Mouse (Mus musculus): Measurements from ENCODE around the gene Foxo3. TPM values are rescaled to one million over a fixed set of nuclear protein-coding genes. Genes with fewer than 3 reads are reported as not detected.

The Foxo3 gene
- 10 to 100 TPM; 40.1 to 41.1 TPM for total RNA-seq (2021)
- long read RNA-seq, experiment 1, full-length matches to known transcripts = 3 of 9 reads
- long read RNA-seq, experiment 1, partial matches to known transcripts = 0 of 9 reads
- long read RNA-seq, experiment 1, other reads (novel, unspliced or antisense) = 6 of 9 reads
- long read RNA-seq, experiment 2, full-length matches to known transcripts = 6 of 11 reads
- long read RNA-seq, experiment 2, partial matches to known transcripts = 2 of 11 reads
- long read RNA-seq, experiment 2, other reads (novel, unspliced or antisense) = 3 of 11 reads

DNA sequence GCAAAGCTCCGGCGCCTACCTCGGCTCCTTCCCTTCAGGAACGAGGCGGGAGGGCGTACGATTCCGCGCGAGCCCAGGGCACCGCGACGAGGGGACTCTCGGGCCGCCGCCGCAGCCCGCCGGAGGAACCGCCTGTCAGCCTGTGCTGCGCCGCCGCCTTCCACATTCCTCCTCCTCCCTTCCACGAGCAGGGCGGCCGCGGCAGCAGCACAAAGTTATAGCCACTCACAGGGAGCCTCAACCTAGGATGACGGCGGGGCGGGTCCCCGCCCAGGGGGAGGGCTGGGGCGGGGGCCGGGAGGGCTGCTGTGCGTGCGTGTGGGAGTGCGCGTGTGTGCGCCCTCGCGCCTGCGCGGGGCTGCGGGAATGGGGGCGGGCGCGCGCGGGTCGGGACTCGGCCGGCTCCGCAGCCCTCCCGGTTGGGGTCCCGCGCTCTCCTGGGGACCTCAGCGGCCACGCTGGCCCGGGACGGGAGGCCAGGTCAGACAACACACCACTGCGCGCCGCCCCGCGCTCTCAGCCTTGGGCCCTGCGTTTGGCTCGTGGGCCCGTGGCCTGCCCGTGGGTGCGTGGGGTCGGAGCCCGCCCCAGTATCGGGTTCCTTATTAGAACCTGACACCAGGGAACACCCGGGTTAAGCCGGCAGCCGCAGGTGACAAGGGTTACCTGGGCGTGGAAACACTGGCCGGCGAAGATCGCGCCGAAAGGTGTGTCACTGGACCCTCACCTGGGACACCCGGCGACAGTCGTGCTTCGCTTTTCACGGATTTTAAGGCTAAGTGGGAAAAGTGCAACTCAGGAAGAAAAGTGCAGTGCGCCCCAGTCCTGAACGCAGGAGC lies at the start of gene Foxo3:
Gene Foxo3, minus strand, starts transcription at position 249 of the 839 bp plus-strand sequence.
- peak; percentile 85 to 90 for DNase-seq (ENCODE audit: low spot score in 2 of 2)

DNA sequence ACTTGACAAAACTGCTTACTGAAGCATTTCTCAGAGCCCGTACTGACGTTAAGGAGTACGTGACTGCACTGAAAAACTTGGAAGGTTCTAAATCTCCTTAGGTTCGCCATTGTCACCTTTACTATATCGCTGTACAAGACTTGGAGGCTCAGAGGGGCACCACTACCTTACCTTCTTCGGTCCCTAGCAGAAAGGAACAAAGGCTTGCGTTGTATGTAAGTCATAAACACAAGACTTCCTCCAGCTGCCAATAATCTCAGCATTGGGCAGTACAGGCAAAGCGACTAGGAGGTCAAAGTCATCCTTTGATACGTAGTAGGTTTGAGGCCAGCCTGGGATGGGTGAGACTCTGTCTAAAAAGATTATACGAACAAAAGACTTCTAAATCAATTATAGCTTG lies 48.8 kb upstream of the Foxo3 start:
- DNase-seq (ENCODE audit: low spot score in 2 of 2) = no peak

DNA sequence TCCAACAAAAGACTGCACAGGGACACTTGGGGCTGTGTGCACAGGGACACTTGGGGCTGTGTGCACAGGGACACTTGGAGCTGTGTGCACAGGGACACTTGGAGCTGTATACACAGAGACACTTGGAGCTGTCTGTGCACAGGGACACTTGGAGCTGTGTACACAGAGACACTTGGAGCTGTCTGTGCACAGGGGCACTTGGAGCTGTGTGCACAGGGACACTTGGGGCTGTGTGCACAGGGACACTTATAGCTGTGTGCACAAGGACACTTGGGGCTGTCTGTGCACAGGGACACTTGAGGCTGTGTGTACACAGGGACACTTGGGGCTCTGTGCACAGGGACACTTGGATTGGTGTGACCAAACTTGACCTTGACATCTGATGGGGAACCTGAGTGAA lies 47.4 kb upstream of the Foxo3 start:
- no peak for DNase-seq (ENCODE audit: low spot score in 2 of 2)

GRCm38 (mm10) chr10:42313222-42313786 lies 36.7 kb upstream of the Foxo3 start:
- no peak for DNase-seq (ENCODE audit: low spot score in 2 of 2)

DNA sequence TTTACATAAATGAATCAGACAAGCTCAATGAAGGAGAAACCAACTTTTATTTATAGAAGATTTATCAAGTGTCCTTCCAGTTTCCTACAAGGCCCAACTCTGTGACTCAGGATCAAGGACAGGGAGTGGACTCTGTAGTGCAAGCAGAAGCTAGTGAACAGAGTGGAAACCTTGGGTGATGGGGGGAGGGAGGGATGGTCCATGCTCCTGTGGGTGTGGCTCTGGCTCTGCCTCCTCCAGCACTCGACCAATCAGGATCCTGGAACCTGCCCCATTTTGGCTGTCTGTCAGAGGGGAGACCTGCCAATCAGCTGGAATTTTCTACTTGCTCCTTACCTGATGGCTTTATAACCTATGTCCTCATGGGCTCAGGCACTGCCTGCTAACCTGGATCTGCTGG lies 36.0 kb upstream of the Foxo3 start:
- no peak for DNase-seq (ENCODE audit: low spot score in 2 of 2)

GRCm38 (mm10) chr10:42308687-42308987 lies 32.1 kb upstream of the Foxo3 start:
- DNase-seq (ENCODE audit: low spot score in 2 of 2) = peak in 1 of 2 experiments; percentile 11

DNA sequence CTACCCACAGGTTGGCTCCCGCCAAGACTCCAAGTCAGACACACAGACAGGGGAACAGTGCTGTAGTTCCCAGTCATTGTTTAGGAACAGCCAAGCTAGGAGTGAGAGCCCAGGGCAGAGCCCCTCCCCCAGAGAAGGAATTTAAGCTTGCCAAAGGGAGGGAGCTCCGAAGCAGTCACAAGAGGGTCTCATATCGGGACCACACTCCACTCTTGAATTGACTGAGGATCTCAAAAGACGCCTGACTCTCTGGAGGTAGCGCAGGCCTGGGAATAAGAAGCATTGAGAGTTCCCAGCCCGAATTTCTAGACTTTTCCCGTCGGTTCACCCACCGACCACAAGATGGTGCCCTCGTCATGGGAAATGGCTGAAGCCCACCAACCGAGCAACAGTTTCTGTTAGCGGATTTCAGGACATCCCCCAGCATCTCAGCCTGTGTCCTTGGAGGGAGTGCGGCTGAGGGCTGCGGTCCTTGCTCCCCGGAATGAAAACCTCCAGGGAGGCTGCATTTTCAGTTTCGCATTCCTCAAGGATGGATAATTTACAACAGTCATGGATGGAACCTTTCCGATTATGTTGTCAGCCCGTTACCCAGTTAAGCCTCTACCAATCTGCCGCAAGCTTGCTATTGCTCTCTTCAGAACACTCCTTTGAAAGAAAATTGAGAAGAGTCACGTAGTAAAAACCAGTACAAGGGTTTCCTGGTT lies 31.6 kb upstream of the Foxo3 start:
- peak; percentile 86 to 88 for DNase-seq (ENCODE audit: low spot score in 2 of 2)

DNA sequence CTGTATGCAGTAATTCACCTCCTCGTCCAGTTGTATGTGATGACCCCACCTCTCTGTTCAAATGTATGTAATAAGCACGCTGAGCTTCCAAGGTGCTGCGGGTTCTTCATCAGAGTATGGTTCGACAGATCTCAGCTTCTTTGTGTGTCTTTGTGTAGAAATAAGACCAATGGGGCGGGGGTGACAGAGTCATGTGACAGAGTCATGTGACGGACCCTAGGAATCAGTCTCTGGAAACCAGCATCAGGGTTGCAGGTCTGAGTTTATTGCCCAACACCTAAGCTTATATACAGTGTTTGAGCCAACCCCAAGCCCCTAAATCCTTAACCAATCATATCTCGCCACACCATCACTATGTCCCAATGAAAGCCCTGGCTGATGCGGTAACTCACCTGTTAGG lies 29.9 kb upstream of the Foxo3 start:
- DNase-seq (ENCODE audit: low spot score in 2 of 2) = no peak

- no peak for DNase-seq (ENCODE audit: low spot score in 2 of 2)
These were observed 24.2 kb upstream of the Foxo3 start for GRCm38 (mm10) chr10:42300805-42301204.

DNA sequence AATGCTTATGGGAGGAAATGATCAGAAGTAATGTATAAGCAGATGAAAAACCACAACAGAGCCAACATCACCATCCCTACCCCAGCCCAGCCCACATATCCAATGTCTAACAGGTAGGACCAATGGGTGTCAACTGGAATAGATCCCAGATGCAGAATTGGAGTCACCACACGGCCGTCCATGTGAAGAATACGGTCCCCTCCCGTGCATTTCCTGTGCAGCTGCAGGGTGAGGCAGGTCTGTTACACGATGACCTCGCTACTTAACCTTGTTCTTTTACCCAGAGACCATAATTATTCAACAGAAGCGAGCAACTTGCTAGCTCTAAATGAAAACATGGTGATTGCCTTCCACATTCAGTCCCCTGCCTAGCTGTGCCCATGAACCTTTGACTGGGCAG lies 23.4 kb upstream of the Foxo3 start:
- no peak for DNase-seq (ENCODE audit: low spot score in 2 of 2)

DNA sequence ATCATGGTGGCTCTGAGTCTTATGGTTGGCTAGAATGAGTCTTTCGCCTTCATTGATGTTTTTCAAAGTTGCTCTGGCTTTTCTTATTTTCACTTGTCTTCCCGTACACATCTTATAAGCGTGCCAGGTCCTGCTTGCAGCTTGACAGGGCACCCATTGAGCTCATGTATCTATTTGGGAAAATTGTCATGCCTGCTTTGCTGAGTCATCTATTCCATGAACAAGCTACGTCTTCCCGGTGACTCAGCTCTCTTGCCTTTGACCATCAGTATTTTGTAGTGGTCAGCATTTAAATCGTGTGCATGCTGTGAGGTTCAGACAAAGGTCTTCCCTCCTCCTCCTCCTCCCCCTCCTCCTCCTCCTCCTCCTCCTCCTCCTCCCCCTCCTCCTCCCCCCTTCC lies 22.9 kb upstream of the Foxo3 start:
- no peak for DNase-seq (ENCODE audit: low spot score in 2 of 2)

DNA sequence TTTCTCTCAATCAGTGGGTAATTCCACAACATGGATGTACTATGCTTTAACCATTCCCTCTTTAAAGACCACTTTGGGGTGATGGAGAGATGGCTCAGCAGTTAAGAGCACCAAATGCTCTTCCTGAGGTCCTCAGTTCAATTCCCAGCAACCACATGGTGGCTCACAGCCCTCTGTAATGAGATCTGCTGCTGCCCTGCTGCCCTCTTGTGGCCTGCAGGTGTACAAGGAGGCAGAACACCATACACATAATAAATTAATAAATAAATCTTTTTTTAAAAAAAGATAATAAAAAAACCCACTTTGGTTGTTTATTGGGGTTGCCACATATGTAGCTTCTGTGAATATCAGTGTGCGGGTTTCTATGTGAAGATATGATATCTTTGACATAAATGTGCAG lies 21.4 kb upstream of the Foxo3 start:
- no peak for DNase-seq (ENCODE audit: low spot score in 2 of 2)

- no peak for DNase-seq (ENCODE audit: low spot score in 2 of 2)
These were observed 20.6 kb upstream of the Foxo3 start for GRCm38 (mm10) chr10:42297109-42297508.

GRCm38 (mm10) chr10:42296559-42296958 lies 20.0 kb upstream of the Foxo3 start:
- no peak for DNase-seq (ENCODE audit: low spot score in 2 of 2)

DNA sequence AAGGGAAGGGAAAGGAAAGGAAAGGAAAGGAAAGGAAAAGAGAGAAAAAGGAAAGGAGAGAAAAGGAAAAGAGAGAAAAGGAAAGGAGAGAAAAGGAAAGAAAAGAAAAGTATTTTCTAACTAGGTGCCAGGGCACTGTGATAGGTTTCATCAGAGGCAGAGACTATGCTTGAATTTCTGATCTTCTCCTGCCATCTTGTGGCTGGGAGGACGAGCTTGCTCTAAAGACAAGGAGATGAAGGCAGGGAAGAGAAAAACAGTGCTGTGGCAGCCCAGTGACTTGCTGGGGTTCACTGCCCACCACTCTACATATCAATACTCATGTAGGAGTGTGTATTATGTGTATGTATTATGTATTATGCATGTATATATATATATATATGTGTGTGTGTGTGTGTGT lies 18.5 kb upstream of the Foxo3 start:
- DNase-seq (ENCODE audit: low spot score in 2 of 2) = peak in 1 of 2 experiments; percentile 57

- no peak for DNase-seq (ENCODE audit: low spot score in 2 of 2)
These were observed 17.8 kb upstream of the Foxo3 start for GRCm38 (mm10) chr10:42294392-42294791.

DNA sequence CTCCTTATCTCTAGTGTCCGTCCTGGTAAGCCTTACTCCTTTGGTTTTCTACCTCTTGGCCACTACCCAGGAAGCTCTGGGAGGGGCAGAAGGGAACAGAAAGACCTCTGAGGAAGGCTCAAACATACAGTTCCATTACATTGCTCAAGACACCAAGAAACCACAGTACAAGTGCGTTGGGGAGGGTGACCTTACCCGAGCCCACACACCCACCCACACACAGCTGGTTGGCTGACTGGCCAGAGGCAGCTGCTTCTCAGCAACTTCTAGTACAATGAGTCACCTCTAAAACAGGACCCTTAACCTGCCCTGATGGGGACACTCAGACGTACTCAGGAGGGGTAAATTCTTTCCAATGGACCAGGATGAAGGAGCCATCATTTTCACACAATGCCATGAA lies 17.3 kb upstream of the Foxo3 start:
- no peak for DNase-seq (ENCODE audit: low spot score in 2 of 2)

- DNase-seq (ENCODE audit: low spot score in 2 of 2) = peak in 1 of 2 experiments; percentile 21
These were observed 14.8 kb upstream of the Foxo3 start for GRCm38 (mm10) chr10:42291360-42291759.

- DNase-seq (ENCODE audit: low spot score in 2 of 2) = no peak
These were observed 11.1 kb upstream of the Foxo3 start for GRCm38 (mm10) chr10:42287666-42288065.

DNA sequence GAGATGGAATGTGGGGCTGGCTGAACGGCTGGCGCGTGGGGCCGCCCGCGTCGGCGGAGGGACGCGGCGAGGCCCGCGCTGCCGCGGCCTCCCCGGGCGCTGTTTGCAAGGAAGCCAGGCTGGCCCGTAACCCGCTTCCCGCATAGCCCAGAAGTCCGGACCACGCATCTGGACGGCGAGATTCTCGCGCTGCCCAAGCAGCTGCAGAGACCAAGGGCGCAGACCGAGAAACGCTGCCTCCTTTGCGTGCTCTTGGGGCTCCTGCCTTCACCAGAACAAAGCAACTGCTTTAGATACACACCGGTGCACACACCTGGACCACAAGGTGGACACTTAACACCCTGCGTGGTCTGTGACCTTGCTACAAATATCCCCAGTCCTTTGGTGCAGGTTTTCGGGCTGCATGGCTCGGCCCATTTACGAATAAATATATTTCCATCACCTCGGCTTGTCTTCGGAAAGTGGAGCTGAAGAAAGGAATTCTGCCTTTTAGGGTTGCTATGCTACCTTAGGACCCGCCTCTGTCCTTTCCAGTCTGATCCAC lies 1.8 kb upstream of the Foxo3 start:
- DNase-seq (ENCODE audit: low spot score in 2 of 2) = no peak

- DNase-seq (ENCODE audit: low spot score in 2 of 2) = peak; percentile 98 to 99
These were observed 1.1 kb upstream of the Foxo3 start for GRCm38 (mm10) chr10:42277476-42278306.

Measured in layer of hippocampus, postnatal 14 days (tissue).